Mouse (Mus musculus): ENCODE measurements around the gene Taf9. TPM values are rescaled to one million over a fixed set of nuclear protein-coding genes. Genes with fewer than 3 reads are reported as not detected.

Taf9 gene
- polyA plus RNA-seq, 1 experiment, result 0.63 TPM

DNA sequence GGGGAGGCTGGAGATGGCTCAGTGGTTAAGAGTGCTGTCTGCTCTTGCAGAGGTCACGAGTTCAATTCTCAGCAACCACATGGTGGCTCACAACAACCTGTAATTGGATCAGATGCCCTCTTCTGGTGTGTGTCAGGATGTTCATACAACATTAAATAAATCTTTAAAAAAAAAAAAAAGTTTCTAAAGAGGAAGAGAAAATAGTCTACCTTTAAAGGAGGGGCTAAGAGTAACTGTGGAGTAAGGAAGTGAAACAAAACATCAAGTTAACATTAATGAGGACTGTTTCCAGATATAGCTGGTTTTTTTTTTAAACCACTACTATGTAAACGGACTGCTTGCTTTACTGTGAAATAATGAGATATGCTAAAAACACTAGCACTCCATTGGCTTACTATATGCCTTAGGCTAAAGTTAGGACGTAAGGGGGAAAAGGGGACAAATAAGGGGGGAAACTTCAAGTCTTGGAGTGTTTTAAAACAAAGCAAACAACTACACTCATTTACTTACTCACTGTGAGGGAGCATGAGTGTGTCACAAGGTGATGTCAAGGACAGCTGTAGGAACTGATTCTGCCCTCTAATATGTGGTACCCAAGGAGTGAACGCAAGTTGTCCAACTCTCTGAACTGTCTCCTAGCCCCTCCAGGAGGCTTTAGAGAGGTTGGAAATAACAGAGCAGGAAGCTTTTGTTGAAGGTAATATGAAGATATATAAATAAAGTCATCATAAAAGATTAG, 8.7 kb upstream of the Taf9 start:
- no peaks in the 10 kb centered on the region for H3K27me3 ChIP-seq (ENCODE audit: control insufficient read depth, insufficient read depth, low read length)
- TF ChIP-seq CTCF (IDR thresholded peaks at IDR 0.05; ENCODE audit: extremely low read depth, insufficient read length, insufficient replicate concordance, low read depth, low read length) (no peak), POLR2A (IDR thresholded peaks at IDR 0.05; ENCODE audit: low read depth, low read length) (no peak)
- H3K36me3 ChIP-seq (ENCODE audit: control insufficient read depth, insufficient read depth, low read length), result peaks cover 57% of the 10 kb centered on the region
- WGBS, result 80% methylated on average over 4 of the region's 4 CpGs
- no peak overlapping the region for H3K27ac ChIP-seq (ENCODE audit: insufficient read depth, low read depth, low read length)
- no peak overlapping the region for H3K4me3 ChIP-seq (ENCODE audit: low read depth, low read length)
- H3K4me1 ChIP-seq (ENCODE audit: control insufficient read depth, insufficient read depth, insufficient read length, low read length), result no peaks in the 10 kb centered on the region

- TF ChIP-seq POLR2A (IDR thresholded peaks at IDR 0.05; ENCODE audit: low read depth, low read length) (no peak), CTCF (IDR thresholded peaks at IDR 0.05; ENCODE audit: extremely low read depth, insufficient read length, insufficient replicate concordance, low read depth, low read length) (no peak)
- H3K36me3 ChIP-seq (ENCODE audit: control insufficient read depth, insufficient read depth, low read length), result peaks cover 24% of the 10 kb centered on the region
- H3K27me3 ChIP-seq (ENCODE audit: control insufficient read depth, insufficient read depth, low read length), result no peaks in the 10 kb centered on the region
- peaks cover 5% of the 10 kb centered on the region; the same call in 1 of the 2 replicates for H3K4me1 ChIP-seq (ENCODE audit: control insufficient read depth, insufficient read depth, insufficient read length, low read length)
- no peak overlapping the region for H3K27ac ChIP-seq (ENCODE audit: insufficient read depth, low read depth, low read length)
- no peak overlapping the region for H3K4me3 ChIP-seq (ENCODE audit: low read depth, low read length)
- 96% methylated on average over 8 of the region's 8 CpGs for WGBS
Measured at GRCm38 (mm10) chr13:100648223-100648622, 3.2 kb upstream of the Taf9 start.

DNA sequence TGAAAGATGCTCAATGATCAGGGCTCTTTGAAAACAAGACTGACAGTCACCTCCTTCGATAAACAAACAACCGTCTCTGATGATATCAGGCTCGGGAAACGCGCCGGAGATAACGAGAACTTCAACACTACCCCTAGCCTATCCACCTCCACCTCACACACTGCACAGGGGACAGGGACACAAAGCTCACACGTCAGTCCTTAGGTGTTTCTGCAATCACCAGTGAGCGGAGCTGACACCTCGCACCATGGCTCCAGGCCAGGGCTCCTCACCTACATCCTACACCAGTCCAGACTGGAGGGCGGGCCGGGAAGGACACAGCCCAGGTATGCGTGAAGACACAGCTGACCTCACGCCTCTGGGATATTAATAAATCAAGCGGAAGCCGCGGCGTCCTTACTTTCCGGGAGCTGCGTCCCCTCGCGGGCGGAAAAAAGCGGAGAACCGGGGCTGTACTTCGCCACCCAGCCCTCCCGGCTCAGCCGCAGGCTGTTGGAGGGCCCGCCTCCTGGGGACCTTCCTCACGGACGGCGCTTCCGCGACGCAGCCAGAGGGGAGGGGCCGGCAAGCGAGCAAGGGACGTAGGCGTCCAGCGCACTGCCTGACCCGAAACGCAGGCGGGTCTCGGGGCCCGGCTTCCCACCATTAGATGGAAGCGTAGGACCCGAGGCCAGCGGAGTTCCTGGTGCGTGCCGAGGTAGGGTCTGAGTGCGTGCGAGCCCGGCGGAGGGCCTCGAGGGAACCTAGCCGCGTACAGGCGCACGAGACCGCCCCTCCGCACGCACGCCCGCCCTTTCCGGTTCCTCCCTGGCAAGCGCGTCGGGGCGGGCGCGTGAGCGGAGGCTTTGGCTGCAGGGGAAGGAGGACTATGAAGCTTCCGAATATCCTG, 585 bp upstream of the Taf9 start, which contains the start of the genes Ak6 and Rad17:
TSS of gene Ak6 (plus strand) at position 430 of the 889 bp plus-strand sequence.
TSS of gene Rad17 (minus strand) at position 502 of the 889 bp plus-strand sequence.
- Histone ChIP-seq H3K27ac (ENCODE audit: insufficient read depth, low read depth, low read length) (peak within 1 kb of the TSS; percentile 89), H3K4me1 (ENCODE audit: control insufficient read depth, insufficient read depth, insufficient read length, low read length) (peaks cover 5% of the 10 kb centered on the region; the same call in 1 of the 2 replicates), H3K36me3 (ENCODE audit: control insufficient read depth, insufficient read depth, low read length) (peaks cover 8% of the 10 kb centered on the region), H3K27me3 (ENCODE audit: control insufficient read depth, insufficient read depth, low read length) (no peaks in the 10 kb centered on the region), H3K4me3 (ENCODE audit: low read depth, low read length) (peak within 1 kb of the TSS; percentile 90)
- no peak; the same call in 1 of the 2 replicates for TF ChIP-seq CTCF (IDR thresholded peaks at IDR 0.05; ENCODE audit: extremely low read depth, insufficient read length, insufficient replicate concordance, low read depth, low read length)
- peak; percentile 33 for TF ChIP-seq POLR2A (IDR thresholded peaks at IDR 0.05; ENCODE audit: low read depth, low read length)
- WGBS, result under 1% methylated on average over 73 of the region's 73 CpGs

- Histone ChIP-seq H3K36me3 (ENCODE audit: control insufficient read depth, insufficient read depth, low read length) (peaks cover 7% of the 10 kb centered on the region), H3K4me3 (ENCODE audit: low read depth, low read length) (no peak overlapping the region), H3K27me3 (ENCODE audit: control insufficient read depth, insufficient read depth, low read length) (no peaks in the 10 kb centered on the region), H3K27ac (ENCODE audit: insufficient read depth, low read depth, low read length) (no peak overlapping the region), H3K4me1 (ENCODE audit: control insufficient read depth, insufficient read depth, insufficient read length, low read length) (no peaks in the 10 kb centered on the region)
- WGBS, result 95% methylated on average over 5 of the region's 5 CpGs
- TF ChIP-seq POLR2A (IDR thresholded peaks at IDR 0.05; ENCODE audit: low read depth, low read length) (no peak), CTCF (IDR thresholded peaks at IDR 0.05; ENCODE audit: extremely low read depth, insufficient read length, insufficient replicate concordance, low read depth, low read length) (no peak)
Measured at GRCm38 (mm10) chr13:100658091-100658490, 6.7 kb downstream of the Taf9 start.

DNA sequence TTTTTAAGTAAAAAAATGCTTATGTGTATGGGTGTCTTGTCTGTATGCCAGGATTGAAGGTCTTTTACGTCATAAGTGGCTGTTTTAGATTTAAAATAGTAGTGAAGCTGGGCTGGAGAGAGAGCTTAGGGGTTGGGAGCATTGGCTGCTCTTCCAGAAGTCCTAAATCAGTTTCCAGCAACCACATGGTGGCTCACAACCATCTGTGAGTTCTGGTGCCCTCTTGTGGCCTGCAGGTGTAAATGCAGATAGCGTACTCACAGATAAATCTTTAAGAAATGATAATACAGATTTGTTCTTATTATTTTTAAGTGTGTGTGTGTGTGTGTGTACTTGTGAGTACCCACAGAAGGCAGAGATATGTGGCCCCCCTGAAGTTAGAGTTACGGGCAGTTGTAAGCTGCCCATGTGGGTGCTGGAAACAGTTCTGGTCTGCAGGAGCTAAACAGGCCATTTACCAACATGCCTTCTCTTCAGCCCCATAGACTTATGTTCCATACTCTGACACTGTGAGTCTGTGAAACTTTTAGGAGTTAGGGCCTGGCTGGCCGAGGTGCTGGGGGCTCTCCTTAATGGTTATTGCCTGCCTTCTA, 8.6 kb downstream of the Taf9 start:
- TF ChIP-seq CTCF (IDR thresholded peaks at IDR 0.05; ENCODE audit: extremely low read depth, insufficient read length, insufficient replicate concordance, low read depth, low read length), result peak; percentile 71; the same call in 1 of the 2 replicates
- no peak for TF ChIP-seq POLR2A (IDR thresholded peaks at IDR 0.05; ENCODE audit: low read depth, low read length)
- H3K36me3 ChIP-seq (ENCODE audit: control insufficient read depth, insufficient read depth, low read length), result peaks cover 9% of the 10 kb centered on the region
- H3K4me3 ChIP-seq (ENCODE audit: low read depth, low read length), result no peak overlapping the region
- 39% methylated on average over 4 of the region's 4 CpGs for WGBS
- H3K27me3 ChIP-seq (ENCODE audit: control insufficient read depth, insufficient read depth, low read length), result no peaks in the 10 kb centered on the region
- H3K27ac ChIP-seq (ENCODE audit: insufficient read depth, low read depth, low read length), result no peak overlapping the region
- H3K4me1 ChIP-seq (ENCODE audit: control insufficient read depth, insufficient read depth, insufficient read length, low read length), result no peaks in the 10 kb centered on the region

GRCm38 (mm10) chr13:100669291-100670022, 18.1 kb downstream of the Taf9 start, which contains the start of gene Ccdc125:
Ccdc125 (plus strand) TSS chr13:100669717.
- H3K4me1 ChIP-seq (ENCODE audit: control insufficient read depth, insufficient read depth, insufficient read length, low read length), result peaks cover 7% of the 10 kb centered on the region; the same call in 1 of the 2 replicates
- peaks cover 4% of the 10 kb centered on the region; the same call in 1 of the 2 replicates for H3K36me3 ChIP-seq (ENCODE audit: control insufficient read depth, insufficient read depth, low read length)
- under 1% methylated on average over 44 of the region's 44 CpGs for WGBS
- no peaks in the 10 kb centered on the region for H3K27me3 ChIP-seq (ENCODE audit: control insufficient read depth, insufficient read depth, low read length)
- H3K4me3 ChIP-seq (ENCODE audit: low read depth, low read length), result peak within 1 kb of the TSS; percentile 100
- H3K27ac ChIP-seq (ENCODE audit: insufficient read depth, low read depth, low read length), result peak within 1 kb of the TSS; percentile 66
- TF ChIP-seq POLR2A (IDR thresholded peaks at IDR 0.05; ENCODE audit: low read depth, low read length) (0 out of 2 replicates have a peak, but pooled peaks have one; percentile 31), CTCF (IDR thresholded peaks at IDR 0.05; ENCODE audit: extremely low read depth, insufficient read length, insufficient replicate concordance, low read depth, low read length) (no peak)
